Mouse (Mus musculus): ENCODE results near the gene Gdf5.
"Not testable (repeated sequence)": the region's sequence is repeated elsewhere in the genome, so short reads cannot be mapped to it uniquely, and the experiment has no call there.

The Gdf5 gene

GRCm38 (mm10) chr2:155941697-155942442 lies 3.3 kb downstream of the Gdf5 start:
- no peak for DNase-seq (ENCODE audit: low read depth, low spot score)

GRCm38 (mm10) chr2:155940681-155941080 lies 4.5 kb downstream of the Gdf5 start, which contains the start of gene Gm15557:
TSS of gene Gm15557 (plus strand) at chr2:155940728.
- DNase-seq (ENCODE audit: low read depth, low spot score), result no peak

GRCm38 (mm10) chr2:155939897-155940529 lies 5.2 kb downstream of the Gdf5 start:
- DNase-seq (ENCODE audit: low read depth, low spot score), result no peak

- peak; percentile 84 for DNase-seq (ENCODE audit: low read depth, low spot score)
Measured at GRCm38 (mm10) chr2:155929531-155930442, 15.4 kb downstream of the Gdf5 start, which contains the start of gene Uqcc1. TSS of gene Uqcc1 (minus strand) at chr2:155930310.

- no peak for DNase-seq (ENCODE audit: low read depth, low spot score)
Measured at GRCm38 (mm10) chr2:155928711-155929345, 16.3 kb downstream of the Gdf5 start.

- DNase-seq (ENCODE audit: low read depth, low spot score), result not testable (repeated sequence)
Measured at GRCm38 (mm10) chr2:155925213-155925612, 20.0 kb downstream of the Gdf5 start.

GRCm38 (mm10) chr2:155923143-155923542 lies 22.0 kb downstream of the Gdf5 start:
- DNase-seq (ENCODE audit: low read depth, low spot score), result no peak

- DNase-seq (ENCODE audit: low read depth, low spot score), result no peak
Measured at GRCm38 (mm10) chr2:155914684-155915083, 30.5 kb downstream of the Gdf5 start.

GRCm38 (mm10) chr2:155903632-155904008 lies 41.5 kb downstream of the Gdf5 start:
- DNase-seq (ENCODE audit: low read depth, low spot score), result no peak

- DNase-seq (ENCODE audit: low read depth, low spot score), result no peak
Measured at GRCm38 (mm10) chr2:155902989-155903631, 42.1 kb downstream of the Gdf5 start.

- DNase-seq (ENCODE audit: low read depth, low spot score), result no peak
Measured at GRCm38 (mm10) chr2:155895046-155895735, 50.0 kb downstream of the Gdf5 start.

- DNase-seq (ENCODE audit: low read depth, low spot score), result no peak
Measured at GRCm38 (mm10) chr2:155894307-155895045, 50.7 kb downstream of the Gdf5 start.
